Mouse (Mus musculus): Measurements from ENCODE around the gene Ddx41. TPM values are rescaled to one million over a fixed set of nuclear protein-coding genes. Genes with fewer than 3 reads are reported as not detected.

Gene Ddx41
- total RNA-seq, 2 experiments from 2014 or later = 12.7 to 13.7 TPM

DNA sequence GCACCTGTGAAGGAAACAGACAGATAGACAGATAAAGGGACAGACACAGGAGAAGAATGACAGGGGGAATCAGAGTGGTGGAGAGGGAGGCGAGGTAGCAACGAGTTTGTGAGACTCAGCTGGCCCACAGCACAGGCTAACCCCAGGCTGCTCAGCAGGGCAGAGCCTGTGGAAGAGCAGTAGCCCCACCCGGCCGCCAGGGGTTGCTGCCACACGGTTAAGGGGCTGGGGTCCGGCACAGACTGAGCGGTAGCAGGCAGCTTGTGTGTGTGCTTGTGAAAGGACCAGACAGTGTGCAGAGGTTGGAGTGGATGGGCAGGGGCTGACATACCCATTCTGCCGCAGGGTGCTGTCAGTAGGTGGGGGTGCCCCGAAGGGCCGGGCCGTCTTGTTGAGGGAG, 28.6 kb downstream of the Ddx41 start:
- DNase-seq = no peak

DNA sequence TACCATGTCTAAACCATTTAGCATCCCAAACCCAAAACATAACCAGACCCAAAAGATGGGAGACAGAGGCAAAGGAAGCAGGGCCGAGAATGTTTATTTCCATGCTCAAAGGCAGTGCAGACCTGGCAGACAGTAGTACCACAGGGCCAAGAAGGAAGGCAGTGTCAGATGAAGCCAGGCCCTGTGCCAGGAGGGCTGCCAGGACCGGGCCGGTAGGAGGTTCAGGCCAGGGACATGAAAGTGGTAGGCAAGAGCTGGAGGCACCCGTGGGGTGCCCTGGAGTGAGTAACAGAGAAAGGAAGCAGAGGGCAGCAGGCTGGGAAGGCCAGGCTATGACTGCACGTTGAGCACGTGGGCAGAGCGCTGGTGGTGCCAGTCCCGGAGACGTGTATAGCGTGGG, 29.8 kb downstream of the Ddx41 start:
- DNase-seq = peak; percentile 71

DNA sequence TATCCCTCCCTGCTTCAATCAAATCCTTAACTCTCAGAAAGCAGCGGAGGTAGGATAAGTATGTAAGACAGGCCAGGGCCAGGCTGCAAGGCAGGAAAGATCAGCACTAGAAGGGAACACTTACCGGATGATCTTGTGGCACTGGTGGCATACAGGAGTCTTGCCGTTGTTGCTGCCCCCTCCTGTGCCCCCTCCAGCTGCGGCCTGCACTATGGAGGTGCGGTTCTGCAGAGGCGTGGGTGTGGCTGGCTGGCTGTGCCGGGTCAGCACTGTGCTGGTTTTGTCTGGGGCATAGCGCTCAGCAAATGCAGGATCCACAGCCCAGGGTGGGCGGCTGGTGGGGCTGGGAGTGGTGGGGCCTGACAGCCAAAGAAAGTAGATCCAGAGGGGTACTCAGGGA, 30.6 kb downstream of the Ddx41 start:
- DNase-seq = no peak

- no peak for DNase-seq
Measured at GRCm38 (mm10) chr13:55504390-55504789, 32.1 kb downstream of the Ddx41 start.

GRCm38 (mm10) chr13:55502405-55502804, 34.1 kb downstream of the Ddx41 start:
- no peak for DNase-seq

GRCm38 (mm10) chr13:55500575-55500974, 35.9 kb downstream of the Ddx41 start:
- DNase-seq = no peak

DNA sequence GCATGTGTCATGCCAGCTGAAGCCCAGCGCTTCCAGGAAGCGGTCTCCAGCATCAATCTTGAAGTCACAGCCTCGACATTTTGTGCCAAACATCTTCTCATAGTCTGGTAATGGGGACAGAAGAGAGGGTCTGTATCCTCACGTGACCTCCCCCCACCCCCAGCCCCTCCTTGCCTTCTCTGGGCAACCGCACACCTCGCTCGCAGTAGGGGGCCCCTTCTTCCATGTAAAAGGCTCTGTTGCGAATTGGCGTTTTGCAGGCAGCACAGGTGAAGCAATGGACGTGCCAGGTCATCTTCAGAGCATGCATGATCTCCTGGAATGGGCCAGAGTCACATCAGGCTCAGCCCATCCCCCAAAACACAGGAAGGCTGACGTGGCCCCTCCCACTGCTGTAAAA, 37.6 kb downstream of the Ddx41 start:
- no peak for DNase-seq

- no peak for DNase-seq
Measured at GRCm38 (mm10) chr13:55496661-55497060, 39.8 kb downstream of the Ddx41 start.

DNA sequence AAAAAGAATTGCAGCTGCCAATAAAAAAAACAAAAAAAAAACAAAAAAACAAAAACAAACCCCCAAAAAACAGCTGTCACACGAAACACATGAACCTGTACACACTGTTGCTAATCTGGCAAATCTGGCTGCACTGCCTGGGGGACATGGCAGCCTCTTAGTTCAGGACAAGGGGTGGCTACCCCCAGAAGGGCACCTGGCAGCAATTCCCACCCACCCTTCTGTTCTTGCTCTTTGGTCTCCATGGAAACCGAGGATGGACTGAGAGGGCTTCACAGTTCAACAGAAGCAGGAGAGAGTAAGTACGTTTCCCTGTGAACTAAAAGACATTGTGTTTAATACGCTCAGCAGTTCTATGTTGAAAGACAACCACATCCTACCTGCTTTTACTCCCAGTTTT, 40.8 kb downstream of the Ddx41 start:
- no peak for DNase-seq

DNA sequence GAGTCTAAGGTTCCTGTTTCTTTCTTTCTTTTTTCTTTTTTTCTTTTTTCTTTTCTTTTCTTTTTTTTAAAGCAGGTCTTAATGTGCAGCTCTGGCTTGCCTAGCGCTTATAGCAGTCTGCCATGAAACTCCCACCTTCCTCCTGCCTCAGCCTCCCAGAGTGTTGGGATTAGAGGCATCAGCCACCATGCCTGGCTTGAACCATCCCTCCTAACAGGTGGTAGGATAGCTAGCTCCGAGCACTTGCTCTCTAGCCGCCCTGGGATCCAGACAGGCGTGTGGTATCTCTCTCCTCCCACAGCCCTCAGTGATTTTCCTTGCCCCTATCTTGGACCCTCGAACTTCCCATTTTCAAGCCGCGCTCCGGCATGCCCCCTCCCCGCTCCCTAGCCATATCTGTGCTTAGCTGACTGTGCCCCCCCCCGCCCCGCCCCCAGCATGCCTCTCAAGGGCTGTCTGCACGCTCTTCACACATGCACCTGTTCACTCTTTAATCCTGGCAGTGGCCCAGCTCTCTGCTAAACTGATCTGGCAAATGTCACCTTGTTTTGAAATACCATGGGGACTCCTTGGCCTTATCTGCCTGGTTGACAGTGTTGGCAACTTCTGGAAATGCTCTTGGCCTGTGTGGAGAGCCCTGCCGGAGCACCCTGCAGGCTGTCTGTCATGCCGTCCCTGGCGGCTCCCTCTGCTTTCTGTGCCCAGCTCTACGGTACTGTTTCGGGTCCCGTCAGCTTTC, 41.4 kb downstream of the Ddx41 start:
- DNase-seq = peak; percentile 60

- DNase-seq = no peak
Measured at GRCm38 (mm10) chr13:55494257-55494656, 42.2 kb downstream of the Ddx41 start.

DNA sequence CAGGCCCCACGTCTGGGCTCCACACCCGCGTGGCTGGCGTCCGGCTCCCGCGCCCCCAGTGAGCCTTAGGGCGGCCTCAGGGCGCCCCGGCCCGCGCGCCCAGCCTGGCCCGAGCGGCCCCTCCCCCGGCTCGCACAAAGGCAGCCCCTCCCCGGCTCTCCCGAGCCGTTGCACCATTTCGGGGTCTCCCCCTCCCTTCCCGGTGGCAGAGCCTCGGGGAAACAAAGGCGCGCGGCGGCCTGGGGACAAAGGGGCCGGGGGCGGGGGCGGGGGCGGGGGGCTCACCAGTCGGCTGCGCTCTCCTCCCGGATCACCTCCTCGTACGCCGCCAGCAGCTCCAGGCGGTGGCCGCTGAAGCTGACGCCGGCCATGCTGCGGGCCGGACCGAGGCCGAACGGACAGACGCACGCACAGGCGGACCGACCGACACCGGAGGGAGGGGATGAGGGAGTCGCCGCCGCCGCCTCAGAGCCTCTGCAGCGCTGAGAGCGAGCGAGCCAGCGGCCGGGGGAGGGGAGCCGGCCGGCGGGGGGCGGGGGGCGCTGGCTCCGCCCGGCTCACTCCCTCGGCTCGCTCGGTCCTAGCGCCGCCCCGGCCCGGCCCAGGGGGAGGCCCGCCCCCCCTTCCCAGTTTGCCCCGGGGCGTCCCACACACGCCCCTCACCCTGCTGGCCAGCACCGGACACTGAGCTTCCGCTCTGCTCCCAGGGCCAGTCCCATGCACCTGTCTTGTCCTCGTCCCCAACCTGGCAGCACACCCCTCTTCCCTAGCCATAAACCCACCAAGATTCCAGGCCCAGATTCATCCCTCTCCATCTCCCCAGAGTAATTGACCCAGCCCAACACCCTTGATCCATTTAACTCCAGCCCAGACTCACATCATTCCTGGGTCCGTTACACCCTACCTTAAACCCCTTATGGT, 48.6 kb downstream of the Ddx41 start, which contains the start of gene Dbn1:
Dbn1 (minus strand) TSS at position 534 of the 921 bp plus-strand sequence.
- peak; percentile 70 for DNase-seq

DNA sequence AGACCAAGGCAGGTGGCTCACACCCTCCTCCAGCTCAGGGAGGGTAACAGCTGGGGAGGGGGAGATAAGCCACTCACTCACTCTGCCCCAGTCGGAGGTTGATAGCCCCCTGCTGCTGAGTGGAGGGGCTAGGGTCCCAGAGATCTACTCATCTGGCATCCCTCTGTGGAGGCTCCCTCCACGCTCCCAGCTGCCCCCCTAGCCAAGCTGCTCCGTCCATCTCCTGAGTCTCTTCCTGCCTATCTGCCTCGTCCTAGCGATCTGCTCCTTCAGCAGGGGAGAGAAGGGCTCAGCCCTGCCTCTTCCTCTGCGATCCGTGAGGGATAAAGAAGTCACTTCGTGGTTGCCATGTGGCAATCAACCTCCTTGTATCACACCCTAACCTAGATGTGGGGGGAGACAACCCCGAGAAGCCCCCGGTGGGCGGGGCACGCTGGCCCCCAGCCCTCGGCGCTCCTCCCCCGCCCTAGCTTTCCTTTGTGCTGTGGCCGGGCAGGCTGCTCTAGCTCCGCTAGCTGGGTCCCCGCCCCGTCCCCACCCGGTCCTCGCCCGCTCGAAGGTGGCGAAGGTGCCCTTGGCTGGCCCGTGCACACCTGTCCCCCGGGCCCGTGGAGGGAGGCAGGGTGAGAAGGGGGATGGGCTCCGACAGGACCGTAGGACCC, 49.4 kb downstream of the Ddx41 start:
- peak; percentile 54 for DNase-seq

DNA sequence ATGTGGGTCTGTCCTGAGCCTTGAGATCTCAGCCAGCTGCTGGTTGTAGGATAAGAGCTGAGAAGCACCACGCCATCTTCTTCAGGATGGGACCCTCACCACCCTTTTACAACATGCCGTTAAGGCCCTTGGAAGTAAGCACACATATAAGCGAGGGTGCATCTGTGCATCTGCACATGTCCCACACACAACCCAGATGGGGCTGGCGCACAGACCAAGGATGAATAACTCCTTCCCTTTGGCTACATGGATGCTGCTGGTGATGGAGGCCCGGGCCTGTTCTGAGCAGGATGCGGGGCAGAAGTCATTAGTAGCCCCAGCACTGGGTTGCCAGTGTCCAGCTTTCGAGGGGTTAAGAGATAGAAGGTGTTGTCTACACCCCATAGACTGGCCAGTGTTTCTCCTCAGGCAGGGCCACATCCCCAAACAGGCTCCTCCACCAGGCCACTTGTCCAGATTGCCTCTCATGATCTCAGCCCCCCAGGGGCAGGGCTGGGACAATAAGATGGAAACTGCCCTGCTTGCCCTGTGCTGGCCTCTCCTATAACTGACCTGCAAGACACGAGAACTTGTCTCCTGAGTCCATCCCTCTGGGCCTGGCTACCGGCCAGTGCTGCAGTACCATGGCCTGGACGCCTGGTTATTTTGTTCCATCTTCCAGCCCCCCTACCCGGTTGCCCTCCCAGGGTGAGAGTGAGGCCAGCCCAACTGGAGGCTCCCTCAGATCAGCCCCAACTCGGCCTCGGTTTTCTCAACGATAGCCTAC, 50.2 kb downstream of the Ddx41 start:
- DNase-seq = peak; percentile 64

GRCm38 (mm10) chr13:55484520-55485088, 51.9 kb downstream of the Ddx41 start:
- no peak for DNase-seq

DNA sequence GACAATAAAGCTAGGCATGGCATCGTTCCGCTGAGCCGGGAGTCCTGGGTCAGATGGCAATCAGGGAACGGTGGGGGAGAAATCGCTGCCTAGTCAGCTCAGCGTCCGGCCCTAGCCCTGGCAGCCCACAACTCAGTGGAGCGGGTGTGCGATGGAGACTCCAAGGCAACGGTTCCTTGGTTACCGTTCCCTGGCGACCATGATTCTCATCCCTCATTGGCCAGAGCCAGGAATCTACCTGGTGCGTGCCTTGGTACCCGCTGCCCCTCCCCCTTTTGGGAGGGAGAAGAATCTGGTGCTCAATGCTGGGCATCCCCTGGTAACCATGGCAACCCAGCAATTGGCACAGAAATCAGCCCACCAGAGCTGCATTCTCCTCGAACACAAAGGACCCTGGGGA, 52.9 kb downstream of the Ddx41 start:
- DNase-seq = no peak

- DNase-seq = no peak
Measured at GRCm38 (mm10) chr13:55483071-55483470, 53.4 kb downstream of the Ddx41 start.

DNA sequence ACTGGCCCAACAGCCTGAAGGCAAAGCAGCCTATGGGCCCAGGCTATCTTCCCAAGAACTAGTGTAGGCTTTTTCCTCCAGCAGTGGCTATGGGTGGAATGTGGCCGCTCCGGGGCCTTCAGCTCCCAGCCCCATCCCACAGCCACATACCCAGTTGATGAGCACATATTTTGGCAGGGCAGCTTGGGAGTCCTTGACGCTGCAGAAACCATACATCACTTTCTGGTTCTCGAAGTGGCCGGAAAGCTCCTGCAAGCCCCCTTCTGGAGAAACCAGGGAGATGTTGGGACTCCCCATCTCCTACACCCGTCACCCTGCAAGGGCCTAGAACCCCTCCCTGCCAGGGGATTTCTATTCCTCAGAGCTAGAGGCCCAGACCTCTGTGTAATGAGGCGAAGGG, 53.9 kb downstream of the Ddx41 start:
- no peak for DNase-seq
